Mouse (Mus musculus): ENCODE data around the gene Krt84. TPM values are rescaled to one million over a fixed set of nuclear protein-coding genes. Genes with fewer than 3 reads are reported as not detected.

Krt84 gene
- not detected in 2 replicates for total RNA-seq (2014; rRNA removed; ENCODE audit: low replicate concordance)
- not detected in 2 replicates for polyA plus RNA-seq (2015; fragmentation: Nextera tagmentation; extraction: Ambion mirVana)

GRCm38 (mm10) chr15:101532720-101533119 lies at the start of gene Krt84:
Gene Krt84 (minus strand): TSS chr15:101532820.
- TF ChIP-seq EP300 (IDR thresholded peaks at IDR 0.05; ENCODE audit: low read depth) (no peak), CTCF (IDR thresholded peaks at IDR 0.05; ENCODE audit: low read depth) (no peak)
- no peak for DNase-seq (ENCODE audit: low spot score)
- Histone ChIP-seq H3K27ac (ENCODE audit: low read depth) (no peak within 1 kb of the TSS), H3K36me3 (replicated peaks; ENCODE audit: control insufficient read depth, insufficient read depth, low read length) (no peaks in the 10 kb centered on the region), H3K9me3 (replicated peaks; ENCODE audit: control insufficient read depth, low read length) (no peaks in the 10 kb centered on the region), H3K4me3 (ENCODE audit: low read depth, low read length) (no peak within 1 kb of the TSS), H3K27me3 (ENCODE audit: control insufficient read depth, insufficient read depth, low read length) (no peaks in the 10 kb centered on the region), H3K4me1 (ENCODE audit: control insufficient read depth, insufficient read depth) (no peaks in the 10 kb centered on the region), H3K9ac (replicated peaks; ENCODE audit: low read depth, low read length) (no peak within 1 kb of the TSS), H3K4me2 (ENCODE audit: low read depth, low read length) (no peak within 1 kb of the TSS)
- WGBS, result 76% methylated on average over 7 of the region's 7 CpGs
- ATAC-seq (ENCODE audit: insufficient read depth, low read depth), result no peak

DNA sequence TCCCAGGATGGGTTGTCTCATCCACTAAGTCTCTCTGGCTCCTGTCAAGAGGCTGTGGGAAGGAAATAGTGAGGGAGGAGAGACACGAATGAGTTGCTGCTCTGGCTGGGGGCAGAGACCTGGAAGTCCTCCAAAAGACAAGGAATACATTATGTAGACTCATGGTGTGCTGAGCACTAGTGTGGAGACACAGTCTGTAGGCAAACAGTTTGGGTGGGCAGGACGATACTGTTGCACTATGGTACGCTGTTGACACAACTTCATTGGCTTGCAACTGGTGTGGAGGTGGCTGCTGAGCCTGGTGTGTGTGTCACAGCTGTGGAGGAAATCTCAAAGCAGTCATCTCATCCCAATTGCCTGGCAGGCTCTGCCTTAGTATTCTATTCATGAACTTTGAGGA lies 49.1 kb upstream of the Krt84 start:
- 54% methylated on average over 3 of the region's 3 CpGs for WGBS
- TF ChIP-seq CTCF (IDR thresholded peaks at IDR 0.05; ENCODE audit: low read depth) (no peak), EP300 (IDR thresholded peaks at IDR 0.05; ENCODE audit: low read depth) (no peak)
- Histone ChIP-seq H3K4me2 (ENCODE audit: low read depth, low read length) (no peak overlapping the region), H3K9me3 (replicated peaks; ENCODE audit: control insufficient read depth, low read length) (no peaks in the 10 kb centered on the region), H3K9ac (replicated peaks; ENCODE audit: low read depth, low read length) (no peak overlapping the region), H3K36me3 (replicated peaks; ENCODE audit: control insufficient read depth, insufficient read depth, low read length) (no peaks in the 10 kb centered on the region), H3K4me3 (ENCODE audit: low read depth, low read length) (no peak overlapping the region), H3K27me3 (ENCODE audit: control insufficient read depth, insufficient read depth, low read length) (no peaks in the 10 kb centered on the region), H3K27ac (ENCODE audit: low read depth) (no peak overlapping the region), H3K4me1 (ENCODE audit: control insufficient read depth, insufficient read depth) (no peaks in the 10 kb centered on the region)
- ATAC-seq (ENCODE audit: insufficient read depth, low read depth), result no peak
- DNase-seq (ENCODE audit: low spot score), result no peak

DNA sequence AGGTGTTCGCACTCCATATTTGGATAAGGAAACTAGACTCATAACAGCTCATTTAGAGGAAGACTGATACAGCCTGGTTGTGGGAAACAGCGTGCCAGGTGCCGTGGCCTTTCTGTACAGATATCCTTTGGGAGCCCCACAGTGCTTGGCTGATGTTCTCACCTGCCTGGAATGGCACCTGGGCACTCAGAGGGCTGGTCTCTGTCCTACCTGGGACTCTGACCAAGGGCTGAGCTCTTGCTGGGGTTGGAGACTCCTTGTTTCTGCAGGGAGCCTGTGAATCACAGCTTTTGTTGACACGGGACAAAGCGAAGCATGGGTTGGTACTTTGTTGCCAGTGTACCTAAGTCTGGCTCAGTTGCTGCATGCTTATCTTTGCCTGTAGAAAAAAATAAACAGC lies 42.9 kb upstream of the Krt84 start:
- H3K27me3 ChIP-seq (ENCODE audit: control insufficient read depth, insufficient read depth, low read length), result no peaks in the 10 kb centered on the region
- no peaks in the 10 kb centered on the region for H3K36me3 ChIP-seq (replicated peaks; ENCODE audit: control insufficient read depth, insufficient read depth, low read length)
- no peak overlapping the region for H3K27ac ChIP-seq (ENCODE audit: low read depth)
- no peak overlapping the region for H3K9ac ChIP-seq (replicated peaks; ENCODE audit: low read depth, low read length)
- TF ChIP-seq CTCF (IDR thresholded peaks at IDR 0.05; ENCODE audit: low read depth), result no peak
- TF ChIP-seq EP300 (IDR thresholded peaks at IDR 0.05; ENCODE audit: low read depth), result no peak
- no peak for DNase-seq (ENCODE audit: low spot score)
- H3K4me3 ChIP-seq (ENCODE audit: low read depth, low read length), result no peak overlapping the region
- ATAC-seq (ENCODE audit: insufficient read depth, low read depth), result no peak
- H3K9me3 ChIP-seq (replicated peaks; ENCODE audit: control insufficient read depth, low read length), result no peaks in the 10 kb centered on the region
- no peak overlapping the region for H3K4me2 ChIP-seq (ENCODE audit: low read depth, low read length)
- no peaks in the 10 kb centered on the region for H3K4me1 ChIP-seq (ENCODE audit: control insufficient read depth, insufficient read depth)
- 58% methylated on average over 5 of the region's 5 CpGs for WGBS

DNA sequence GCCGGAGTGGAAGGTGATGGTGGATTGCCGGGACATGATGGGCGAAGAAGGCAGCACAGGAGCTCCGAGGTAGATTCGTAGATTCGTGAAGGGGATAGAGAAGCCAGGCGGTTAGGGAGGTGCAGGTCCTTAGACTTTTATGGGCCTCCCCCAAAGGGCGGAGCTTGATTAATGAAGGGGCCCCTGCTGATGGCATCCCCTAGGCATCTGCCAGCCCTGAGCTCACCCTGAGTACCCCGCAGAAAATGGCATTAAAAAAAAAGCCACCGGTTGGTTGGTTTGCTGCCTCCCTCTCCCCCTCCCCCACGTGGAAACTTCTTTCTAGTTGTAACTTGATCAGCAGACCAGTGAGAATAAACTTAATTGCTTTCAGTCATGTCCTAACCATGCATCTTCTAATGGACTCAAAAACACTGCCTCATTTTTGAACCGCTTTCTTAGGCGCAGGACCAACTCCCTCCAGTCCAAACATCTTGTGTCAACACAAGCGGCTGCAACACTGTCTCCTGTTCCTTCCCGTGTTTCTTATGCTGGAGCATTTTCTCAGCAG lies 41.3 kb upstream of the Krt84 start, which contains the start of gene Krt75:
TSS of gene Krt75 (minus strand) at position 109 of the 550 bp plus-strand sequence.
- 61% methylated on average over 15 of the region's 15 CpGs for WGBS

DNA sequence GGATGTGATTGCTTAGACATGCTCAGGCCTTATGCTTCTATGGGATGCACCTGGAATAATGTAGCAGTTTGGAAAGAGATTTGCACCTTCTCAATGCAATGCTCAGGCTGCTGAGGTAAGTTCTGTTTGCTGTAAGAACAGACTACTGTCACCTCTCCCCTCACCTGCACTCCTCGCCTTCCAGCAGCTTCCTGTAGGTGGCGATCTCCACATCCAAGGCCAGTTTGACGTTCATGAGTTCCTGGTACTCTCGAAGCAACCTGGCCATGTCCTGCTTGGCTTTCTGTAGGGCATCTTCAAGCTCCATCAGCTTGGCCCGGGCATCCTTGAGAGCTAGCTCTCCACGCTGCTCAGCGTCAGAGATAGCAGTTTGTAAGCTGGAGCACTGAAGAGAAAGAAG lies 35.2 kb upstream of the Krt84 start:
- H3K9ac ChIP-seq (replicated peaks; ENCODE audit: low read depth, low read length), result no peak overlapping the region
- ATAC-seq (ENCODE audit: insufficient read depth, low read depth), result no peak
- TF ChIP-seq CTCF (IDR thresholded peaks at IDR 0.05; ENCODE audit: low read depth) (peak; percentile 12; the same call in 1 of the 2 replicates), EP300 (IDR thresholded peaks at IDR 0.05; ENCODE audit: low read depth) (no peak)
- H3K27ac ChIP-seq (ENCODE audit: low read depth), result no peak overlapping the region
- no peaks in the 10 kb centered on the region for H3K36me3 ChIP-seq (replicated peaks; ENCODE audit: control insufficient read depth, insufficient read depth, low read length)
- H3K4me3 ChIP-seq (ENCODE audit: low read depth, low read length), result no peak overlapping the region
- DNase-seq (ENCODE audit: low spot score), result no peak
- WGBS, result 32% methylated on average over 7 of the region's 7 CpGs
- no peaks in the 10 kb centered on the region for H3K9me3 ChIP-seq (replicated peaks; ENCODE audit: control insufficient read depth, low read length)
- H3K4me1 ChIP-seq (ENCODE audit: control insufficient read depth, insufficient read depth), result no peaks in the 10 kb centered on the region
- H3K4me2 ChIP-seq (ENCODE audit: low read depth, low read length), result no peak overlapping the region
- H3K27me3 ChIP-seq (ENCODE audit: control insufficient read depth, insufficient read depth, low read length), result 0 out of 2 replicates have a peak, but pooled peaks cover 9% of the 10 kb centered on the region

More for the DNA sequence above, 41.3 kb upstream of the Krt84 start, which contains the start of gene Krt75:
- DNase-seq (ENCODE audit: low spot score), result no peak
- Histone ChIP-seq H3K4me3 (ENCODE audit: low read depth, low read length) (no peak within 1 kb of the TSS), H3K27me3 (ENCODE audit: control insufficient read depth, insufficient read depth, low read length) (no peaks in the 10 kb centered on the region), H3K9ac (replicated peaks; ENCODE audit: low read depth, low read length) (no peak within 1 kb of the TSS), H3K27ac (ENCODE audit: low read depth) (no peak within 1 kb of the TSS), H3K36me3 (replicated peaks; ENCODE audit: control insufficient read depth, insufficient read depth, low read length) (no peaks in the 10 kb centered on the region), H3K4me2 (ENCODE audit: low read depth, low read length) (no peak within 1 kb of the TSS), H3K9me3 (replicated peaks; ENCODE audit: control insufficient read depth, low read length) (no peaks in the 10 kb centered on the region), H3K4me1 (ENCODE audit: control insufficient read depth, insufficient read depth) (no peaks in the 10 kb centered on the region)
- no peak for ATAC-seq (ENCODE audit: insufficient read depth, low read depth)
- no peak for TF ChIP-seq EP300 (IDR thresholded peaks at IDR 0.05; ENCODE audit: low read depth)
- no peak for TF ChIP-seq CTCF (IDR thresholded peaks at IDR 0.05; ENCODE audit: low read depth)

GRCm38 (mm10) chr15:101562850-101563249 lies 30.2 kb upstream of the Krt84 start, which contains the start of gene Krt90:
Gene Krt90 (minus strand): TSS chr15:101562950.
- no peak within 1 kb of the TSS for H3K4me2 ChIP-seq (ENCODE audit: low read depth, low read length)
- no peak for ATAC-seq (ENCODE audit: insufficient read depth, low read depth)
- H3K4me1 ChIP-seq (ENCODE audit: control insufficient read depth, insufficient read depth), result no peaks in the 10 kb centered on the region
- H3K4me3 ChIP-seq (ENCODE audit: low read depth, low read length), result no peak within 1 kb of the TSS
- no peaks in the 10 kb centered on the region for H3K36me3 ChIP-seq (replicated peaks; ENCODE audit: control insufficient read depth, insufficient read depth, low read length)
- H3K9ac ChIP-seq (replicated peaks; ENCODE audit: low read depth, low read length), result no peak within 1 kb of the TSS
- H3K27me3 ChIP-seq (ENCODE audit: control insufficient read depth, insufficient read depth, low read length), result 0 out of 2 replicates have a peak, but pooled peaks cover 9% of the 10 kb centered on the region
- no peak for DNase-seq (ENCODE audit: low spot score)
- 54% methylated on average over 5 of the region's 5 CpGs for WGBS
- TF ChIP-seq EP300 (IDR thresholded peaks at IDR 0.05; ENCODE audit: low read depth) (no peak), CTCF (IDR thresholded peaks at IDR 0.05; ENCODE audit: low read depth) (no peak)
- H3K9me3 ChIP-seq (replicated peaks; ENCODE audit: control insufficient read depth, low read length), result no peaks in the 10 kb centered on the region
- H3K27ac ChIP-seq (ENCODE audit: low read depth), result no peak within 1 kb of the TSS
